Mouse (Mus musculus): ENCODE results near the gene Nos2.
A peak's percentile ranks its signal among the peaks of the same experiment; 100 is the strongest.

GRCm38 (mm10) chr11:78967371-78967770, 46.8 kb downstream of the Nos2 start:
- TF ChIP-seq SMC3 (IDR thresholded peaks at IDR 0.05; ENCODE audit: low read depth, low read length) (peak; percentile 96), EP300 (IDR thresholded peaks at IDR 0.05; ENCODE audit: low read depth in 1 of 2, low read length in 2 of 2) (no peak), GATA1 (IDR thresholded peaks at IDR 0.05; ENCODE audit: low read depth, low read length) (no peak)
